Mouse (Mus musculus): ENCODE measurements at regions not wholly inside any gene's neighbourhood (a gene's known extent, or its start where the extent isn't known, plus 50 kb on each side); places are given as distances from the start of the nearest gene placed in this dataset.

DNA sequence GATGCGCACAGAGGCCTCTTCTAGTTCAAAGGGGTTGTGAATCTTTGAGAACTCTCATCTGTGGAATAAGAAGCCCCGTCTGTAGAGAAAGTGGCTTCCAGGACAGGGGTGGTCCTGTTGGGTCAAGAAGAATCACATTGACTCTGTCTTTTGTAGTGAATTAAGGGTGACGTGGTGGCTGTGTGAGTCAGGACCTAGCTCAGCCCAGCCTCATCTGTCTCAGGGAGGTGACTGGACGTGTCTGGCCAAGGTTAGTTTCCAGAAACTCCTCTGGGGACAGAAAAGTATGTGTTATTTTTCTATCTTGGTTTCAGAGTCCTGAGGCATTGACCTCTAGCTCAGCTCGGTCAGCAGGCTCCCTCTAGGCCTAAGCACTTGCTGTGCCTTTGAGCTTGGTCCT lies 73.3 kb upstream of the Lep start:
- no peak for DNase-seq (ENCODE audit: low spot score in 2 of 2)

DNA sequence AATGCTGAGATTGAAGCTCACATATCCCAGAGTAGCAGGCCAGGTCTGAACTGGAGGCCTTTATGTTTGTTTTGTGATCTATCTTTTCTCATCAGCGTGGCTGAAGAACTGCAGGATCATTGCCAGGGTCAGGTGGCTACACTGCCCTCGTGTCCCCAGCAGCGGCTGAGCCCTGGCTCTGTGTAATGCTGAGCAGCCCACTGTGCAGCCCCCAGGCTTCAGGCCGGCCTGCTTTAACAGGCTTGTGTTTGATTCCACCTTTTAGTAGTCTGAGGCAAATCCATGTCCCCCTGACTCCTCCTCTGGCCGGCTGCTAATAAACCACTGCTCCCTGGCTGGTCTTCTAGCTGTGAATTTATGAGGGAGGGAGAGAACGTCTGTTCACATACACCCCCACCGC lies 72.6 kb upstream of the Lep start:
- DNase-seq (ENCODE audit: low spot score in 2 of 2), result peak in 1 of 2 experiments; percentile 19

DNA sequence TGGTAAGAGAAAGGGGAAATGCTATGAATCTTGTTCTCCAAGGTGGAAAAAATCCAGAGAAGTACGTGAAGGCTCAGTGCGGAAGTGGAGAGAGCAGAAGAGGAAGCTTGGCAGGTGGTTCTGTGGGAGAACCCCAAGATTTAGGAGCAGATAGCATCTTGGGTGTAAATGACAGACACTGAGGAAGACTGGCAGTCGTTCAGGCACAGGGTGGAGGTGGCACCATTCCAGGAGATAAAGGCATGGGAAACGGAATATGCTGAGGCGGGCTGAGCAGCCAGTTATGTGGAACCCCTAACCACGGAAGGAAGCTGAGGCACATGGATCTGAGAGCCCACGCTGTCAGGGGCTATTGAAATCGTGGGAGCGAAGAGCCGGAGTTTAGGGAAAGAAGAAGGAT lies 70.6 kb upstream of the Lep start:
- DNase-seq (ENCODE audit: low spot score in 2 of 2), result peak in 1 of 2 experiments; percentile 62

DNA sequence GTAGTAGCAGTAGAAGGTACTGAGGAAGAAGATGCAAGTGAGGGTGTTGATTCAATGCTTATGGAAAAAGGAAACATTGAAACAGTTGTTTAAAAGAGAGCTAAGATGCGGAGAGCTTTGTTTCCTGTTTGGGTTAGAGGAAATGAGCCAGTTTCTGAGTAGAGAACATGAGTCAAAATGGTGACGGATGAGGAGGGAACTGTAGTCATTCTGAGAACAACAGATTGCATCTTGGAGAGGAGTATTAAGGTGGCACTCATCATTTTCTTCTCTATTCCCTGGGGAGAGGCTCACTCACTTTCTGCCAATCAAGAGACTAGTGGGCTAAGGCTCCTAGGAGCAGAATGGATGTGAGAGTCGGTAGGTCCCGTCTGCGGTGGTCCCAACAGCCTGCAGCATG lies 69.8 kb upstream of the Lep start:
- DNase-seq (ENCODE audit: low spot score in 2 of 2), result peak in 1 of 2 experiments; percentile 13

DNA sequence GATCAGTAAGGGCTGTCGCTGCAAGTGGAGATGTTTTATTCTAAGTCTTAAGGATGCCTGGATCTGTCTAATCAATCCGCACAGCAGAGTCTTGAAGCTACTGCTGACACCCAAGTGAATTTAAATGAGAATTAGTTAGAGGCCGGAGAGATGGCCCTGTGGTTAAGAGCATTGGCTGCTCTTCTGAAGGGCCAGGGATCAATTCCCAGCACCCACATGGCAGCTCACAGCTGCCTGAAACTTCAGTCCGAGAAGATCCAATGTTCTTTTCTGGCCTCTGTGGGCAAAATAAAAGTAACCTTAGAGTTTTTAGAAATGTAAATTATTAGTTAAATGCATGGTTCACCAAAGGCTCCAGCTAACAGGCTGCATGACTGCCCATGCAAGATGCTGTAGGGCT lies 65.5 kb upstream of the Lep start:
- no peak for DNase-seq (ENCODE audit: low spot score in 2 of 2)

DNA sequence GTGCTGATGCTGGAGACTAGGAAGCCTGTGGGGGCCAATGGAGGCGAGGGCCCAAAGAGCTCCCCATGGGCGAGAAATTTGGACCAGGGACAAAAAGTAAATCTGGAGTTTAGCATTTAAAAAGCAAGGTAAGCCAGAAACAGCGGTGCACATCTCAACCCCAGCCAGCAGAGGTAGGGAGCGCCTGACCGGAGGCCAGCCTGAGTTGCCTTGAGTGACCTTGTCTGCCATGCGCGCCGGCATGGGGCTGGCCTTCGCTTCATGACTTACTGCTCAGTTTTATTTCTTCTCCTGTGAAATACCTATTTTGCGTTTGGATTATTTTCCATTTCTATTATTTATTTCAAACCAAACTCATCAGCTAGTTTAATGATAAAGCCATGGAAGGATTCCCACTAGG lies 64.3 kb upstream of the Lep start:
- no peak for DNase-seq (ENCODE audit: low spot score in 2 of 2)

DNA sequence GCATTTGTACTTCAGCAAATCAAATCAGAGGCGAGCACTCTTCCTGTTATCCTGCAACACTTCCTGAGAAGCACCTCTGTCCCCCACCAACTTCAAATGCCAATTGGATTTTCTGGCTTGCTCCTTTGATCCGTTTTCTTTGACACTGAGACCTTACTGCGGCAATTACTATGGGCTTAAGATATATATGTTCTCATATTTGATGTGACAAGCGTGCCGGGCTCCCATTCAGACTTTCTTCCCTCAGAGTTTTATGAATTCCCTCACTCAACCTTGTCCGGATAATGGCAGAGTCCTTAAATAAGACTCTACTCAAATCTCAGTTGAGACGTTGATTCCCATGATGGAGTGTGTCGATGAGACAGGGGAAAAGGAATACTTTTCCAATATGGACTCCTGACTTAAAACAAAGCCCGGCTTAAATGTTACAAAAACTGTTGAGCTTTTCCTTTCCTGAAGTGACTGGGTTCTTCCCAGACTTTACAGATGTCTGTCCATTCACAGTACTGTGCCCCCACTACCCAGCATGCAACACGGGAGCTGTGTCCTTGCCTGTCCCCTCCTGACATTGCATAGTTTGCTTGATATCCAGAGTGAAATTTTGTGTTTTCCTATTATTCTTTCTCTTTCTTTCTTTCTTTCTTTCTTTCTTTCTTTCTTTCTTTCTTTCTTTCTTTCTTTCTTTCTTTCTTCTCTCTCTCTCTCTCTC lies 60.5 kb upstream of the Lep start:
- no peak for DNase-seq (ENCODE audit: low spot score in 2 of 2)

DNA sequence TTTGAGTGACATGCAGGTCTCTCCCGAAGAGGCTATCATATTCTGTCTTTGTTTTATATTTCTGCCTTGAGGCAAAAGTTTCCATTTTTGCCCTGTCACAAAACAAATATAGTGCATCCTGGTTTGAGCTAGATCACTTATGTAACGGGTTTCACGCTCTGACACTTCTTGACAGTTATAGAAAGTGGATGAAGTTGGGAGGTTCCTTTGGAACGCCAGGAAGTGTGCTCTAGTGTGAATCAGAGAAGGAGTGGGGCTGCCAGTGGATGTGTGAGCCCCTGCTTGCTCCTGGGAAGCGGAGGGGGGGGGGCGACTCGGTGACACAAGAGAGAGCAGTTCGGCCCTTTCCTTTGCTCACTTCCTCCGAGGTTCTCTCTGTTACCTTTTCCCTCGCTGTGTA lies 57.9 kb upstream of the Lep start:
- no peak for DNase-seq (ENCODE audit: low spot score in 2 of 2)

DNA sequence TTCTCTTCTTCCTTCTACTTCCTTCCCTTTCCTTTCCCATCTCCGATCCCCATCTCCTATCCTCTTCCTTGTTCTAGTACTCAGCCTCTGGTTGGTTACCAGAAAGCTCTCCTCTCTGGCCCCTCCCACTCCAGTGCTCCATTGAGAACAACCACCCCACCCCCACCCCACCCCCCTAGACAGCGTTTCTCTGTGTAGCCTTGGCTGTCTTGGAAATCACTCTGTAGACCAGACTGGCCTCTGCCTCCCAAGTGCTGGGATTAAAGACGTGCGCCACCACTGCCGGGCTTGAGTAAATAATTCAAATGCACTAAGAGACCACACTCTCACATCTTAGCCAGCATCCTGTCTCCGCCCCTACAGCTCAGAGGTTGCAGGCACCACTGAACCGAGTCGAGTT lies 57.2 kb upstream of the Lep start:
- DNase-seq (ENCODE audit: low spot score in 2 of 2), result no peak

DNA sequence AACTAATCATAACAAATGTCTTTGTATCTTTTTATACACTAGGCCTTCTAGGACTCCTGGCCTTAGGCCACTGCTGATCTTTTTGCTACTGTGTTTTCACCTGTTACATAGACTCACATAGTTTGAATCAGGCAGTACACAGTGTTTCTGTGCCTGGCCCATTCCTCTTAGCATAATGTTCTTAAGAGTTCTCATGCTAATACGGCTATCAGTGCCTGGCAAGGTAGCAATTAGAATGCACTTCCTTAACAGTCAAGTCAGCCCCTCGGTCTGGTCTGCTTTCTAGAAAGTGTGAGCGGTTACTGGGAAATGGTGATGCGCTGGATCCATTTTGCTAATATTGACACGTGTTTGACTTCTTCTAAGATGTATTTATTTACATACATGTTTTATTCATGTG lies 54.2 kb upstream of the Lep start:
- no peak for DNase-seq (ENCODE audit: low spot score in 2 of 2)

Data from right cerebral cortex, postnatal 10 days (tissue).